Mouse (Mus musculus) erythroblast, embryonic 14.5 days (primary cell): Measurements from ENCODE around the gene Wdr27.

ENCODE experiments used
- GATA1 ChIP-seq: IDR thresholded peaks from 2 replicates; pipeline ENCODE4 v1.6.1; 2012; ENCODE audit warnings: low read length, inconsistent platforms, mixed read lengths
- TAL1 ChIP-seq: IDR thresholded peaks from 3 replicates; pipeline ENCODE4 v1.6.1; 2012; ENCODE audit warnings: low read length, inconsistent platforms, mixed read lengths

- TF ChIP-seq GATA1, result no peak
- no peak for TF ChIP-seq TAL1
Measured at GRCm38 (mm10) chr17:14815304-14815703, 127.7 kb downstream of the Wdr27 start.
